Mouse (Mus musculus): Measurements from ENCODE around the gene Nup210.

DNA sequence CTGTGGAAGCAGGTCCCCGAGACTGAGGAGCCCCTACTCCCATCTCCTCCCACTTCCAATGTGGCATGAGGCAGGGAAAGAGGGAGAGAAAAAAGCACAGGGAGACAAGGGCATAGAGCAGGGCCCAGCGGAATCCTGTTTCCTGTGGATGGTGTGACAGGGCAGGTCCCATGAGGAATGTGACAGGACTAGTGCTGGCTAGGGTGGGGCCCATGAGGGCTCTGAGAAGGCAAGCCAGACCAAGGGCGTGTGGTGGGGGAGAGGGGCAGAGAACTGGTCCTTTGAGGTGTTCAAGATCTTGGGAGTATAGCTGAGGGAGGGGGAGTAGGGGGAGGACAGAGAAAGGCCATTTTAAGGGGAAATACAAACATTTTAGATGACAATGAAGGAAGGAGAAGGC lies 104.2 kb downstream of the Nup210 start:
- no peak for TF ChIP-seq CTCF (IDR thresholded peaks at IDR 0.05; ENCODE audit: borderline replicate concordance, extremely low read depth, insufficient read depth, insufficient read length)
- no peak for TF ChIP-seq POLR2A (IDR thresholded peaks at IDR 0.05; ENCODE audit: borderline replicate concordance, extremely low read depth, insufficient read depth, insufficient read length, poor library complexity, severe bottlenecking)

Measured in brain, embryonic 14.5 days (tissue).